Mouse (Mus musculus) thymus, postnatal 10 days (tissue): ENCODE measurements around the gene Kdelr3.

Source experiments
- DNase-seq, 2 experiments: peaks; one replicate each; pipeline ENCODE4 v3.0.0; 2021; ENCODE audit warnings: low spot score in 2 of 2

Gene Kdelr3

GRCm38 (mm10) chr15:79575543-79576222 lies 59.5 kb downstream of the Kdelr3 start:
- no peak for DNase-seq

- no peak for DNase-seq
Measured at GRCm38 (mm10) chr15:79576947-79577346, 60.7 kb downstream of the Kdelr3 start.
